Mouse (Mus musculus) neural tube, embryonic 12.5 days (tissue): Measurements from ENCODE around the gene Ndufa13. TPM values are rescaled to one million over a fixed set of nuclear protein-coding genes. Genes with fewer than 3 reads are reported as not detected.

ENCODE experiments used
- ATAC-seq: fragments of 200-750 bp; cut with Nextera tagmentation; 2 replicates; pipeline ENCODE4 v1.8.0; 2017; ENCODE audit warnings: low read depth, mild to moderate bottlenecking, moderate TSS enrichment, moderate library complexity; ENCODE audit not compliant: low FRiP score
- H3K27ac ChIP-seq: fragments of 300-500 bp; sonication (generic); 2 replicates; pipeline ENCODE4 v1.5.1; 2016
- H3K27me3 ChIP-seq: fragments of 300-500 bp; sonication (generic); replicated peaks from 2 replicates; pipeline ENCODE4 v1.6.1; 2016; ENCODE audit warnings: mild to moderate bottlenecking
- H3K36me3 ChIP-seq: fragments of 300-500 bp; sonication (generic); 2 replicates; pipeline ENCODE4 v1.6.1; 2016; ENCODE audit warnings: mild to moderate bottlenecking
- H3K4me1 ChIP-seq: fragments of 300-500 bp; sonication (generic); 2 replicates; pipeline ENCODE4 v1.6.1; 2016
- H3K4me2 ChIP-seq: fragments of 300-500 bp; sonication (generic); replicated peaks from 2 replicates; pipeline ENCODE4 v1.6.1; 2016; ENCODE audit warnings: mild to moderate bottlenecking
- H3K4me3 ChIP-seq: fragments of 300-500 bp; sonication (generic); 2 replicates; pipeline ENCODE4 v1.5.1; 2016
- H3K9ac ChIP-seq: fragments of 300-500 bp; sonication (generic); 2 replicates; pipeline ENCODE4 v1.6.1; 2016; ENCODE audit warnings: mild to moderate bottlenecking
- H3K9me3 ChIP-seq: fragments of 300-500 bp; sonication (generic); 2 replicates; pipeline ENCODE4 v1.6.1; 2016; ENCODE audit warnings: mild to moderate bottlenecking
- WGBS: fragments of 180-500 bp; shearing (Covaris S2); methylation state at CpG from one replicate; pipeline ENCODE4 v1.1.7; 2016; 5-methylcytosine and 5-hydroxymethylcytosine counted together
- polyA plus RNA-seq: library from polyadenylated mRNA; unstranded; fragments of >200 nt; fragmentation: Nextera tagmentation; extraction: Ambion mirVana; gene quantifications from 2 replicates; pipeline ENCODE4 v1.2.1, GENCODE M21; 2016

The Ndufa13 gene
- polyA plus RNA-seq, 1 experiment from 2014 or later: 162 TPM

DNA sequence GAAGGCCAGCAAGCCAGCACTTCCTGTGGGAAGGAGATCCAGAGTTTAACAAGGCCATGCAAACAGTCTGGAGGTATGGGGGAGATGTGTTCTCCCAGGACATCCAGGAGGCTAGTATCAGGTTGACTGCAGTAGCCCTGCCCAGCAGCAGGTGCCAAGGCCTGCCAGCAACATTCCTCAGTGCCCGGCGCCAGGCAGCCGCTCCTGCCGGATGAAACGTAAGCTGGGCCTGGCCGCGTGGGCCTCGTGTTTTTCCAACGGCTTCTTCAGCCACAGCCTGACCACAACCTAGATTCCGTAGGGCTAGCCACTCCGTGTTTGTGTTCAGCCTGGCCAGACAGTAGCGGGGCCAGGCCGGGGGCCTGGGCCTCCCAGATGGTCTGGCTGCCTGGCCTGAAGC, 27.7 kb downstream of the Ndufa13 start:
- Histone ChIP-seq H3K27ac (no peak overlapping the region), H3K4me1 (no peaks in the 10 kb centered on the region), H3K27me3 (peaks cover 15% of the 10 kb centered on the region), H3K4me3 (no peak overlapping the region), H3K36me3 (peaks cover 27% of the 10 kb centered on the region), H3K9ac (no peak overlapping the region), H3K9me3 (no peaks in the 10 kb centered on the region), H3K4me2 (no peak overlapping the region)
- ATAC-seq: no peak
- WGBS: 88% methylated on average over 13 of the region's 13 CpGs

DNA sequence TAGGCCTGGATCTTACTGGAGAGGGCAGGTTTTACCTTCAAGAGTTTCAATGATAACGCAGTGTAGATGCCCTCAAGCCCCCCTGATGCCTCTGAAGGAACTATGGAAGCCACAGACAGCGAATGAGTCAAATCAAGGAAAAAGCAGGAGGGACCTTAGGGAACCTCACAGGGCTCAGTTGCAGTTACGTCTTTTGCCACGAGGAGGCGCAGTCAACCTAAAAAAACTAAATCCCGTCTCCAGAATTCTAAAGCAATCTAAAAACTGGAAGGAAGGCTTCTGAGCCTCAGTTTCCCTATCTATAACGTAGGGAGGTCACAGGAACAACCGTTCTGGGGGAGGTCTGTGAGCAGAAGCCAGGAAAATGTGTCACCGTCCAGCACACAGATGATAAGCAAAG, 28.2 kb downstream of the Ndufa13 start:
- Histone ChIP-seq H3K9ac (no peak overlapping the region), H3K4me2 (no peak overlapping the region), H3K27me3 (peaks cover 10% of the 10 kb centered on the region), H3K9me3 (no peaks in the 10 kb centered on the region), H3K4me3 (no peak overlapping the region), H3K27ac (no peak overlapping the region), H3K36me3 (peaks cover 27% of the 10 kb centered on the region), H3K4me1 (no peaks in the 10 kb centered on the region)
- WGBS: 14% methylated on average over 9 of the region's 9 CpGs
- ATAC-seq: no peak

DNA sequence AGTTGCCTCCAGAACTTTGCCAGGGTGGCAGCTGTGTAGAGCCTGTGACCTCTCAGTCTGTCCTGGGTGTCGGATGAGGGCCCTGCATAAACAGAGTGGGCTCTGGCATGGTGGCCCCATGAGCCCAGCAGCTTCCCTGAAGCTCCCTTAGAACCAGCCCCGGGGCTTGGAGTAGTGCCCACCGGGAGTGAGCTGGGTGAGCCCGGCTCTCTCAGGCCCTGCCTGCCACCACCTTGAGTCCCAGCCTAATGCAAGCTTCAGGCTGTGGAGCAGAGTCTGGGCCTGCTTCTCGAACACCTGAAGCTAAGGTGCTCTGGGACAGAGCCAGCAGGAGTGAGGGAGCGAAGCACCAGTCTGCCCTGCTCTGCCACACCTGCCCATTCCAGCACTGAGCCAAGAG, 31.5 kb downstream of the Ndufa13 start:
- Histone ChIP-seq H3K9me3 (no peaks in the 10 kb centered on the region), H3K36me3 (peaks cover 31% of the 10 kb centered on the region), H3K9ac (no peak overlapping the region), H3K27me3 (0 out of 2 replicates have a peak, but pooled peaks cover 3% of the 10 kb centered on the region), H3K4me3 (no peak overlapping the region), H3K27ac (no peak overlapping the region), H3K4me1 (no peaks in the 10 kb centered on the region), H3K4me2 (no peak overlapping the region)
- ATAC-seq: no peak
- WGBS: 87% methylated on average over 6 of the region's 6 CpGs

DNA sequence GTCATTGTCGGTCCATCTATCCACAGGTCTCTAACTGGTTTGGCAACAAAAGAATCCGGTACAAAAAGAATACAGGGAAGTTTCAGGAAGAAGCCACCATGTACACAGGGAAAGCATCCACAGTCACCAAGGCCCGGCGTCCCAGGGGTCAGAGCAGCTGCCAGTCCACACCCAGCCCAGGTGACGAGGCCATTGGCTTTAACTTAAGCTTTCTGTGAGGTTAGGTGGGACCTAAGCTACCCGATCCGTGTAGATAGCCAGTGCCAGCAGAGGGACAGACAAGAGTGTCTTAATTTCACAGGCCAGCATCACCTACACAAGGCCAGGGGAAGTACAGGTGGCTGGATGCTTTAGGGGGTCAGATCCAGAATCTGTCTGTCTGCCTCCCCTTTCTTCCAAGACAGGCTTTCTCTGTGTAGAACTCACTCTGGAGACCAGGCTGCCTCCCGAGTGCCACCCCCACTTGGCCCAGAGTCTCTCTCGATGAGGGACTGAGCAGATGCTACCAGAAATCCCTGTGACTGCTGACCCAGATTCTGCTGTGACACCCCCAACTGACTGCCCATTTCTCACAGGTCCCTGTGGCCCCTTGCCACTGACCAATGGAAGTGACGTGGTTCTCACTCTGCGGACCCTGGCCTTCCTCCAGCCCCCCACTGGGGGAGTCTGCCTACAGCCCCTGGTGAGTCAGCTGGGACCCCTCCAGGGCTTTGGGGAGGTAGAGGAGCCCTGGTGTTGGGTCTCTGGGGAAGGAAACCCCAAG, 32.2 kb downstream of the Ndufa13 start:
- Histone ChIP-seq H3K4me1 (no peaks in the 10 kb centered on the region), H3K4me2 (no peak overlapping the region), H3K4me3 (no peak overlapping the region), H3K36me3 (peaks cover 33% of the 10 kb centered on the region), H3K9me3 (no peaks in the 10 kb centered on the region), H3K9ac (no peak overlapping the region), H3K27ac (no peak overlapping the region), H3K27me3 (0 out of 2 replicates have a peak, but pooled peaks cover 3% of the 10 kb centered on the region)
- ATAC-seq: no peak
- 90% methylated on average over 11 of the region's 11 CpGs for WGBS

DNA sequence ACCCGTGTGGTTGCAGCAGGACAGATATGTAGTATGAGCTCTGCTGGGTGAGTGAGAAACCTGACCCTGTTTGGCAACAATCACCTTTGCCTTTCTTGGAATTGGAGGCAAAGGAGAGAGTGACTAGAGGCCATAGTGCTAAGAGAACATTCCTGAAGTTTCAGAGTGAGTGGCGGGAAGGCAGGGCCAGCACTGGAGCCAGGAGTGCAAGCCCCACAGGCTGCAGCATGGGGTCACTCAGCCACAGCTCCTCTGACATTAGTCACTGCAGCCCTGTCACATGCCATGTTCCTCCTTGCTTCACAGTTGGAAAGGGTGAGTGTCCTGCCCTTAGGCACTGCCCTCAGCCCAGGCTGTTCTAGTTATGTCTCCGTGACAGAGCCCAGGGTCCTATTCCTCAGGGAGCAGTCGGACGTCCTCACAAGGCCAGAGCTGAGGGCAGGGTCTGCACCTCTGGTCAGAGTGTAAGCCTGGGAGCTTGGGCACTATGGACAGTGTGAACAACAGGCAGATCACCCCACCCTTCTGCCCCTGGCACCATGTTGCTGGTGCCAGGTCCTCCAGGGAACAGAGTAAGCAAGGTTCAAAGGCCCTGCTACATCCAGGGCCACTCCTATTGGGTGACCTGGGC, 34.5 kb downstream of the Ndufa13 start:
- Histone ChIP-seq H3K4me3 (no peak overlapping the region), H3K27me3 (no peaks in the 10 kb centered on the region), H3K9me3 (no peaks in the 10 kb centered on the region), H3K9ac (no peak overlapping the region), H3K4me1 (no peaks in the 10 kb centered on the region), H3K27ac (no peak overlapping the region), H3K36me3 (peaks cover 44% of the 10 kb centered on the region), H3K4me2 (no peak overlapping the region)
- ATAC-seq: no peak
- 85% methylated on average over 5 of the region's 5 CpGs for WGBS

DNA sequence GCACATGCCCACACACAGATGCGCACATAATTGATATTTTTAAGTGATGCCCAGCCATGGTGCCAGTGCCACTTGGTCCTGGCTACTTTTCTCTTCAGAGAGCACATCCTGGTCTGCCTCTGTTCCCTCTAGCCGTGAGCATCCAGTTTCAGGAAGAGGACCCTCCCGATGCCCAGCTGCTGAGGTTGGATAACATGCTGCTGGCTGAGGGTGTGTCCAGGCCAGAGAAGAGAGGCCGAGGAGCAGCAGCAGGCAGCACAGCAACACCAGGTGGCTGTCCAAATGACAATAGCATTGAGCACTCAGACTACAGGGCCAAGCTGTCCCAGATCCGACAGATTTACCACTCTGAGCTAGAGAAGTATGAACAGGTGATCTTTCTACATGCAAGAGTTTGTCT, 38.2 kb downstream of the Ndufa13 start:
- Histone ChIP-seq H3K27me3 (no peaks in the 10 kb centered on the region), H3K9ac (0 out of 2 replicates have a peak overlapping the region, but pooled peaks have one; percentile 10), H3K4me3 (no peak overlapping the region), H3K4me2 (no peak overlapping the region), H3K27ac (no peak overlapping the region), H3K4me1 (no peaks in the 10 kb centered on the region), H3K36me3 (peaks cover 36% of the 10 kb centered on the region), H3K9me3 (no peaks in the 10 kb centered on the region)
- no peak for ATAC-seq
- 80% methylated on average over 5 of the region's 5 CpGs for WGBS

DNA sequence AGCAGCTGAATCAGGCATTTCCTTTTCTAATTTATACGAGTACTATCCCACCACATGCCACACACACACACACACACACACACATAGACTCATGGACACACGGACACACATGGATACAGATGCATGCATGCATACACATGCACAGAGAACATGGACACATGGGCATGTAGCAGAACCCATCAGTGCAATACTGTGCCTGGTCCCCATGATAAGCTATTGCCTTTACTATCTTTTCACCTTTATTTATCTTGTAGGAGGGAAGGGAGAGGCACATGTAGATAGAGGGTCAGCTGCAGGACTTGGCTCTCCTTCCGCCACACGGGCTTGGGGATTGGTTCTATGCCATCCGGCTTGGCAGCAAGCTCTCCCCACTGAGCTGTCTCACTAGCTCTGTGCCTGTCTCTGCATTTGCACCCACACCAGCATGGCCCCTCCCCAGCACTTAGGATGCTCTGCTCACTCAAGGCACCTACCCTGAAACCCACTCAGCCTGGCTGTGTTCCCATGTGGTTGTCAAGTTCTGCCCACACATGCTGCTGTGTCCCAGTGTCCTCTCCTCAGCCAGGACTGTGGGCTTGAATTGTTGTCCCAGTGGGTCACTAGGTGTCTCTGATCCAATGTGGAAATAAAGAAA, 38.9 kb downstream of the Ndufa13 start:
- H3K9ac ChIP-seq: no peak overlapping the region
- peaks cover 39% of the 10 kb centered on the region for H3K36me3 ChIP-seq
- WGBS: 87% methylated on average over 5 of the region's 5 CpGs
- no peaks in the 10 kb centered on the region for H3K9me3 ChIP-seq
- H3K27ac ChIP-seq: no peak overlapping the region
- H3K4me1 ChIP-seq: no peaks in the 10 kb centered on the region
- ATAC-seq: no peak
- no peak overlapping the region for H3K4me3 ChIP-seq
- no peaks in the 10 kb centered on the region for H3K27me3 ChIP-seq
- H3K4me2 ChIP-seq: no peak overlapping the region

DNA sequence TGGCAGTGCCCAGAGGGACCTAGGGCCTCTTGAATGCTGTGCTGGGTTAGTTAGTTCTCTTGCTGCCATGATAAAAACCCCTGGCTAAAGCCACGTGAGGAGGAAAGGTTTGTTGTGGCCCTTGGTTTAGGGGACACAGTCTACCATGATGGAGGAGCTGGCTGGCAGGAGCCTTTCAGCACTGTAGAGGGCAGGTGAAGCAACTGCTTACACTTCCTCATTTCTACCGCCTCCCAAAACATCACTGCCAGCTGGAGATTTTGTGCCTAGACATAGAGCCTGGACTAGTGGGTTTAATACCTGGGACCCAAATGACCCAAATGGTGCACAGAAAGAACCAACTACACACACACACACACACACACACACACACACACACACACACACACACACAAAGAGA, 41.1 kb downstream of the Ndufa13 start:
- peaks cover 39% of the 10 kb centered on the region for H3K36me3 ChIP-seq
- ATAC-seq: no peak
- no peak overlapping the region for H3K4me2 ChIP-seq
- no peak overlapping the region for H3K4me3 ChIP-seq
- H3K27me3 ChIP-seq: no peaks in the 10 kb centered on the region
- no peak overlapping the region for H3K27ac ChIP-seq
- no peaks in the 10 kb centered on the region for H3K4me1 ChIP-seq
- no peaks in the 10 kb centered on the region for H3K9me3 ChIP-seq
- no peak overlapping the region for H3K9ac ChIP-seq
- 74% methylated on average over 2 of the region's 2 CpGs for WGBS

DNA sequence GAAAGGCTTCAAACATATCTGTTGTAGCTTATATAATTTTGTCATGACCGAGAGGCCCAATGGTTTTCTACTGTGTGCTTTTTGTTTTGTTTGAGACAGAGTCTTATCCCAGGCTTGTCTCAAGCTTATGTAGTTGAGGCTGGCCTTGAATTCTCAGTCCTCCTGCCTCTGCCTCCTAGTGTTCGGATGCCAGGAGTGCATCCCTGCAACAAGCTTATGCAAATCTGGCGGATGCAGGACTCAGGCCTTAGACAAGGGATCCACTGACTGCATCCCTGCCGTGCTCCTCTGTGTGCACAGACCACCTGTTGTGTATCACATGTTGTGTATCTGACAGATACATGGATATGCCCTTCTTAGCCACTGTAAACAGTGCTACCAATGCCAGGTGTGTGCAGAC, 41.6 kb downstream of the Ndufa13 start:
- WGBS: 59% methylated on average over 4 of the region's 4 CpGs
- H3K36me3 ChIP-seq: peaks cover 35% of the 10 kb centered on the region
- H3K9ac ChIP-seq: no peak overlapping the region
- H3K4me2 ChIP-seq: no peak overlapping the region
- H3K27me3 ChIP-seq: no peaks in the 10 kb centered on the region
- no peaks in the 10 kb centered on the region for H3K4me1 ChIP-seq
- H3K4me3 ChIP-seq: no peak overlapping the region
- H3K27ac ChIP-seq: no peak overlapping the region
- ATAC-seq: no peak
- no peaks in the 10 kb centered on the region for H3K9me3 ChIP-seq

DNA sequence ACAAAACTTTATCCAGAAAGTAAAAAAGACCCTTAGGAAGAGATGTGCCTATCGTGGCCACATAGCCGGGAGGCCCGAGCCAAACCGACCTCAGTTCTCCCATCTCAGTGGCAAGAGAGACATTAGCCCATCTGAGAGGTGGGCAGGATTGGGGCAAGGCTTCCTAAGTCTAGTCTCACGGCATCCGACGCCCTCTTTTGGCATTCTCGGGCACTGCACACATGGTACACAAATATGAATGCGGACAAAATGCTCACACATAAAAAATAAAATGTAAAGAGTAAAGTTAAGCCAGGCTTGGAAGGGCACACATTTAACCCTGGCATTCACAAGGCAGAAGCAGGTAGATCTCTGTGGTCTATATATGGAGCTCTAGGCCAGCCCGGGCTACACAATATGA, 48.5 kb downstream of the Ndufa13 start:
- Histone ChIP-seq H3K27me3 (no peaks in the 10 kb centered on the region), H3K9me3 (no peaks in the 10 kb centered on the region), H3K9ac (no peak overlapping the region), H3K4me3 (no peak overlapping the region), H3K36me3 (0 out of 2 replicates have a peak, but pooled peaks cover under 1% of the 10 kb centered on the region), H3K4me1 (no peaks in the 10 kb centered on the region), H3K4me2 (no peak overlapping the region), H3K27ac (no peak overlapping the region)
- ATAC-seq: no peak
- 93% methylated on average over 10 of the region's 10 CpGs for WGBS

DNA sequence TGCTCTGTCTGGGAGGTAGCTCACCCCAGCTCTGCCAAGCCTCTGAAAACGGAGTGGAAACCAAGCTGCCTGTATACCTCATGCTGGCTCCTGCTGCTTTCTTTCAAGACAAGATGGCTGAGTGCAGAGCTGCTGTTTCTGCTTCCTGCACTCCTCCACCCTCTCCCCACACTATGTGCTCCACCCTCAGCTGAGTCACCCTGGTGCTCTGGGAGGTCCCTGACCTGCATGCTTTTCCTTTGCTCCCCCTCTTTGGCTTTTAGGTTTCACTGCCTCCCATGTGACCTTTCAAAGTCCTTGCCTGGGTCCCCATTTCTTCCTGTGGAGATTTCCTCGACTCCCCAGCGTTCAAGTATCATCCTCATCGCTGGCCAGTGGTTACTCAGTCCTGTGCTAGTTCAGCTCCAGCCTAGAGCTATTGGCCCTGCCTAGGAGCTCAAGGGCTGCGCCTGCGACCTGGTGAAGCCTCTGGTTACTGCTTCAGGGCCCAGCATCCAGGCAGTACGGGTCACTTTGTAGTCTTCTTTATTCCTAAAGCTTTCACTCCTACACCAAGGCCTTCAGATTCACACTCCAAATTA, 51.3 kb downstream of the Ndufa13 start:
- WGBS: 85% methylated on average over 7 of the region's 7 CpGs
- no peak for ATAC-seq
- no peaks in the 10 kb centered on the region for H3K4me1 ChIP-seq
- H3K27ac ChIP-seq: no peak overlapping the region
- H3K4me3 ChIP-seq: no peak overlapping the region
- H3K36me3 ChIP-seq: no peaks in the 10 kb centered on the region
- no peak overlapping the region for H3K9ac ChIP-seq
- H3K4me2 ChIP-seq: no peak overlapping the region
- no peaks in the 10 kb centered on the region for H3K27me3 ChIP-seq
- H3K9me3 ChIP-seq: no peaks in the 10 kb centered on the region

DNA sequence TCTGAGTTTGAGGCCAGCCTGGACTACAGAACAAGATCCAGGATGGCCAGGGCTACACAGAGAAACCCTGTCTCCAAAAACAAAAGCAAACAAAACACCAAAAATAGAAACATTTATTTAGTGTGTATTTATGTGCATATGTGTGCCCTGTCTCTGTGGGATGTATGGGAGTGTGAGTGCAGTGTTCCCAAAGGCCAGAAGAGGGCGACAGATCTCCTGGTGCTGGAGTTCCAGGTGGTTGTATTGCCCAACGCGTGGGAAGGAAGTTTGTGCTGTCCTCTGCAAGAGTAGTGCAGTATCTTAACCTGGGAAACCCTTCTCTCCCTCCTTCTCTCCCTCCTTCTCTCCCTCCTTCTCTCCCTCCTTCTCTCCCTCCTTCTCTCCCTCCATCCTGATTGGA, 52.5 kb downstream of the Ndufa13 start:
- H3K4me1 ChIP-seq: no peaks in the 10 kb centered on the region
- no peak overlapping the region for H3K4me3 ChIP-seq
- no peak overlapping the region for H3K9ac ChIP-seq
- no peaks in the 10 kb centered on the region for H3K27me3 ChIP-seq
- H3K4me2 ChIP-seq: no peak overlapping the region
- WGBS: 43% methylated on average over 3 of the region's 3 CpGs
- no peak overlapping the region for H3K27ac ChIP-seq
- H3K36me3 ChIP-seq: no peaks in the 10 kb centered on the region
- H3K9me3 ChIP-seq: no peaks in the 10 kb centered on the region
- ATAC-seq: no peak
